Mouse (Mus musculus): ENCODE data around the gene Supt5. TPM values are rescaled to one million over a fixed set of nuclear protein-coding genes. Genes with fewer than 3 reads are reported as not detected.

Gene Supt5
- polyA plus RNA-seq, 1 experiment, result 104 TPM

DNA sequence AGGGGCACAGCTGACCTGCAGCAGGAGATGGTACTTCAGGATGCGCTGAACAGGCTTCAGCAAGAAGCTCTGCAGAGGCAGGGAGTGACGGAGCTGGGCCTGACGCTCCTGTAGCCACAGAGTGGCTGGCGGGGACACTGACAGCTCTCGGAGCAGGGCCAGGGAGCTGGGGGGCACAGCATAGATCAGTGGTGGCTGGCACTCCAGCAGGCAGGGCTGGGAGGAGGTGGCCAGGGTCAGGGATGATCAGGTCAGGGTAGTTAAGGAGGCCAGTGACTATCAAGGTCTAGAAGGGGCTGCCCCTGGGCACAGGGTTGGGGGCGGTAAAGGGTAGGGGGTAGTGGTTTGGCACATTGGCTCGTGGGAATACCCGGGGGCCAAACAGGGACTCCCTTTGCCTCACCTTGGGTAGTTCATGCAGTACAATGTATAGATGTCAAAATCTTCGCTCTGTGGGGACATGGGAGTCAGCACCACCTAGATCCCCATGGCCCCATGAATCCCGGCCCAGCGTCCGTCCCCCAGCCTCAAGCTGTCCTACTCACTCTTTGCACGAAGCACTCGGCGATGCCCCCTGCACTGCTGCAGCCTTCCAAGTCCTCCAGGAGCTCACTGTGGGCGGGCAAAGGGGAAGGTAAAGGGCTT lies 29.9 kb upstream of the Supt5 start:
- no peak overlapping the region for H3K27ac ChIP-seq (ENCODE audit: insufficient read depth, low read length)
- H3K4me3 ChIP-seq (ENCODE audit: insufficient read depth, low read length), result no peak overlapping the region
- TF ChIP-seq CTCF (IDR thresholded peaks at IDR 0.05; ENCODE audit: borderline replicate concordance, insufficient read depth, low read length) (no peak), POLR2A (IDR thresholded peaks at IDR 0.05; ENCODE audit: low read depth, low read length) (no peak)
- peaks cover 13% of the 10 kb centered on the region; the same call in 1 of the 2 replicates for H3K4me1 ChIP-seq (ENCODE audit: control insufficient read depth, insufficient read depth, low read length)

DNA sequence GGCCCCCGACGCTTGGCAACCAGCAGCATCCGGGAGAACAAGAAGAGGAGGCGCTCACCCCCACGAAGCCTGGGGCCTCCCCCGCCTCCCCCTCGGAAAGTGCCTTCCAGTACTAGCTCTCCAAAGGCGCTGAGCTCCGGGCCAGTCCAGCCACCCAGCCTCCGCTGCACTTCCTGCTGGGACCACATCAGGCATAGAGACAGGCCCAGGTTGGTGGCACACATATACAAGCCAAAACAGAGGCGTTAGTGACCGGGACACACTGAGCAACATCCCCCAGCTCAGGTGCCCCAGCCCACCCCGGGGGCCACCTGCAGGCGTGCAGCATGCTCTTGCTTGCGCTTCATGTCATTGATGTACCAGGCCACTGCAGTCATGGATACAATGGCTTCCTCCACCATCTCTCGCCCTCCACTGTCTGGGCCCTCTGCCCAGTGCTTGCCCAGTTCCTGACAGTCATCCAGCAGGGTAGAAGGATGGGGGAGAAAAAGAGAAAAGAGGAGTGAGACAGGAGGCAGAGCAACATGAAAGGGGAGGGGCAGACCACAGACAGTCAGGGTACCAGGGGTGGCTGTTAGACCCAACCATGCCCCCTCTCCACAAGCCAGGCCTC lies 29.2 kb upstream of the Supt5 start:
- TF ChIP-seq POLR2A (IDR thresholded peaks at IDR 0.05; ENCODE audit: low read depth, low read length) (no peak), CTCF (IDR thresholded peaks at IDR 0.05; ENCODE audit: borderline replicate concordance, insufficient read depth, low read length) (no peak)
- H3K4me3 ChIP-seq (ENCODE audit: insufficient read depth, low read length), result no peak overlapping the region
- peaks cover 13% of the 10 kb centered on the region; the same call in 1 of the 2 replicates for H3K4me1 ChIP-seq (ENCODE audit: control insufficient read depth, insufficient read depth, low read length)
- H3K27ac ChIP-seq (ENCODE audit: insufficient read depth, low read length), result no peak overlapping the region

- H3K4me3 ChIP-seq (ENCODE audit: insufficient read depth, low read length), result no peak overlapping the region
- H3K27ac ChIP-seq (ENCODE audit: insufficient read depth, low read length), result no peak overlapping the region
- H3K4me1 ChIP-seq (ENCODE audit: control insufficient read depth, insufficient read depth, low read length), result peaks cover 15% of the 10 kb centered on the region
- TF ChIP-seq POLR2A (IDR thresholded peaks at IDR 0.05; ENCODE audit: low read depth, low read length) (no peak), CTCF (IDR thresholded peaks at IDR 0.05; ENCODE audit: borderline replicate concordance, insufficient read depth, low read length) (no peak)
These were observed 24.0 kb upstream of the Supt5 start for GRCm38 (mm10) chr7:28362441-28363060.

- no peak overlapping the region for H3K4me3 ChIP-seq (ENCODE audit: insufficient read depth, low read length)
- H3K27ac ChIP-seq (ENCODE audit: insufficient read depth, low read length), result no peak overlapping the region
- TF ChIP-seq CTCF (IDR thresholded peaks at IDR 0.05; ENCODE audit: borderline replicate concordance, insufficient read depth, low read length) (no peak), POLR2A (IDR thresholded peaks at IDR 0.05; ENCODE audit: low read depth, low read length) (no peak)
- peaks cover 20% of the 10 kb centered on the region for H3K4me1 ChIP-seq (ENCODE audit: control insufficient read depth, insufficient read depth, low read length)
These were observed 23.2 kb upstream of the Supt5 start for GRCm38 (mm10) chr7:28361647-28362341.

DNA sequence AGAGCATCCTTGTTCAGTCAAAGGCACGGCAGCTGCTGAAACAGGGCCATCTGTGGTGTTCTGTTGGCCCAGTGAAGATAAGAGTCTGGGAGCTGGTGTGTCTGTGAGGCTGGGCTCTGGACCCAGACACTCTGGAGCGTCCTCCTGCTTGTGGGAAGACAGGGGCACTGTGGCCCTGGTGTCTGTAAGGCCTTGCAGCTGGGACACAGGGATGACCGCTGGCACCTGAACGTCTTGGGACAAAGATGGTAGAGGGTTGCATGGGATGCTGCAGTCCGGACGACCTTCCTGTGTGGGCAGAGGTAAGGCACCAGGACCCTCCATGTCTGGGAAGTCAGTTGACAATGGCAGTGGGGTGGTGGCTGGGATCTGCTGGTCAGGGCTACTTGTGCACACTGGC lies 21.7 kb upstream of the Supt5 start:
- Histone ChIP-seq H3K4me1 (ENCODE audit: control insufficient read depth, insufficient read depth, low read length) (peaks cover 24% of the 10 kb centered on the region), H3K27ac (ENCODE audit: insufficient read depth, low read length) (no peak overlapping the region), H3K4me3 (ENCODE audit: insufficient read depth, low read length) (no peak overlapping the region)
- no peak for TF ChIP-seq CTCF (IDR thresholded peaks at IDR 0.05; ENCODE audit: borderline replicate concordance, insufficient read depth, low read length)
- no peak for TF ChIP-seq POLR2A (IDR thresholded peaks at IDR 0.05; ENCODE audit: low read depth, low read length)

DNA sequence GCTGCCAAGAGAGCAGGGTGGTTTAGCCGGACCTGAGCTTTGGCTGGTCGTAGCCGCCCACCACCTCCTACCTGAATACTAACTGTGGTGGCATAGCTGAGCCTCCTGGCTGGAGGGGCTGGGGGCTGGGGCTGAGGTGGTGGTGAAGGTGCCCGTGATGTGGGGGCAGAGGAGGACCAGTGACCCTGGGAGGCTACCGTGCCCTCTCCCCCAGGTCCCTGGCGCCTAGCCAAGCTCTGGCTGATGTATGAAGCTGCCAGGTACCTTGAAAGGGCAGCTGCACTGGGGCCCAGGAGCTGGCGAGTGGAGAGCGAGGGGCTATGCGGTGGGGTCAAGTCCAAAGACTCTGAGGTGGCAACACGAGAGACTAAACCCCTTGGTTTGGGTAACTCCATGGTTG lies 21.3 kb upstream of the Supt5 start:
- no peak for TF ChIP-seq POLR2A (IDR thresholded peaks at IDR 0.05; ENCODE audit: low read depth, low read length)
- TF ChIP-seq CTCF (IDR thresholded peaks at IDR 0.05; ENCODE audit: borderline replicate concordance, insufficient read depth, low read length), result no peak
- Histone ChIP-seq H3K27ac (ENCODE audit: insufficient read depth, low read length) (no peak overlapping the region), H3K4me1 (ENCODE audit: control insufficient read depth, insufficient read depth, low read length) (peaks cover 24% of the 10 kb centered on the region), H3K4me3 (ENCODE audit: insufficient read depth, low read length) (no peak overlapping the region)

DNA sequence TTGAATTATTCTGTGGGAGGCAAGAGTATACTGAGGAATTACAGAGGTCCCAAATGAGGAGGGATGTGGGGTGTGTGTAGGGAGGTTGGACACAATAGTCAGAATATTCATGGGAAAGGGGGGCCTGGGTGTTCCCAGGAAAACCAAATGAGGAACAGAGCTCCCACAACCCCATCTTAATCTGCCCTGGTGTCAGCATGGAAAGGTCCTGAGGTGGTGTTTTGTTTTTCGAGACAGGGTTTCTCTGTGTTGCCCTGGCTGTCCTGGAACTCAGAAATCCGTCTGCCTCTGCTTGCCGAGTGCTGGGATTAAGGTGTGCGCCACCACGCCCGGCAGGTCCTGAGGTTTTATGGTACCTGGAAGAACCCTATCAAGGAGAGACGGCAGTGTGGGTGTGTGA lies 19.9 kb upstream of the Supt5 start:
- peaks cover 24% of the 10 kb centered on the region for H3K4me1 ChIP-seq (ENCODE audit: control insufficient read depth, insufficient read depth, low read length)
- H3K27ac ChIP-seq (ENCODE audit: insufficient read depth, low read length), result peak overlapping the region; percentile 88
- H3K4me3 ChIP-seq (ENCODE audit: insufficient read depth, low read length), result no peak overlapping the region
- TF ChIP-seq POLR2A (IDR thresholded peaks at IDR 0.05; ENCODE audit: low read depth, low read length), result no peak
- TF ChIP-seq CTCF (IDR thresholded peaks at IDR 0.05; ENCODE audit: borderline replicate concordance, insufficient read depth, low read length), result no peak

GRCm38 (mm10) chr7:28357984-28358383 lies 19.4 kb upstream of the Supt5 start:
- TF ChIP-seq POLR2A (IDR thresholded peaks at IDR 0.05; ENCODE audit: low read depth, low read length) (no peak; the same call in 1 of the 2 replicates), CTCF (IDR thresholded peaks at IDR 0.05; ENCODE audit: borderline replicate concordance, insufficient read depth, low read length) (no peak)
- Histone ChIP-seq H3K4me1 (ENCODE audit: control insufficient read depth, insufficient read depth, low read length) (peaks cover 24% of the 10 kb centered on the region), H3K4me3 (ENCODE audit: insufficient read depth, low read length) (no peak overlapping the region), H3K27ac (ENCODE audit: insufficient read depth, low read length) (peak overlapping the region; percentile 88)

- peak overlapping the region; percentile 88 for H3K27ac ChIP-seq (ENCODE audit: insufficient read depth, low read length)
- TF ChIP-seq POLR2A (IDR thresholded peaks at IDR 0.05; ENCODE audit: low read depth, low read length) (no peak), CTCF (IDR thresholded peaks at IDR 0.05; ENCODE audit: borderline replicate concordance, insufficient read depth, low read length) (no peak)
- H3K4me3 ChIP-seq (ENCODE audit: insufficient read depth, low read length), result no peak overlapping the region
These were observed 18.4 kb upstream of the Supt5 start for GRCm38 (mm10) chr7:28356981-28357380.

More at GRCm38 (mm10) chr7:28356981-28357380, 18.4 kb upstream of the Supt5 start:
- peaks cover 24% of the 10 kb centered on the region for H3K4me1 ChIP-seq (ENCODE audit: control insufficient read depth, insufficient read depth, low read length)

Measured in embryonic fibroblast, embryonic 13.5 days (primary cell).